Mouse (Mus musculus): ENCODE measurements around the gene Thada. TPM values are rescaled to one million over a fixed set of nuclear protein-coding genes. Genes with fewer than 3 reads are reported as not detected.
"Not testable (repeated sequence)": the region's sequence is repeated elsewhere in the genome, so short reads cannot be mapped to it uniquely, and the experiment has no call there.

Gene Thada
- polyA plus RNA-seq, 1 experiment = 5.3 TPM

- Histone ChIP-seq H3K27ac (ENCODE audit: control insufficient read depth, insufficient read depth, low read depth, low read length, poor library complexity) (no peak overlapping the region), H3K4me3 (replicated peaks; ENCODE audit: control insufficient read depth, low read depth, low read length) (no peak overlapping the region), H3K4me1 (ENCODE audit: control insufficient read depth, insufficient read depth, low read length) (peaks cover 4% of the 10 kb centered on the region)
- WGBS = 91% methylated on average over 2 of the region's 2 CpGs
- TF ChIP-seq CTCF (IDR thresholded peaks at IDR 0.05; ENCODE audit: control insufficient read depth, insufficient read depth, low read length) = no peak
- no peak for TF ChIP-seq POLR2A (IDR thresholded peaks at IDR 0.05; ENCODE audit: borderline replicate concordance, control insufficient read depth, low read depth, low read length)
Measured at GRCm38 (mm10) chr17:84228223-84228622, 237.8 kb downstream of the Thada start.

- 70% methylated on average over 6 of the region's 6 CpGs for WGBS
- no peak overlapping the region for H3K27ac ChIP-seq (ENCODE audit: control insufficient read depth, insufficient read depth, low read depth, low read length, poor library complexity)
- H3K4me1 ChIP-seq (ENCODE audit: control insufficient read depth, insufficient read depth, low read length) = peaks cover 4% of the 10 kb centered on the region
- no peak overlapping the region for H3K4me3 ChIP-seq (replicated peaks; ENCODE audit: control insufficient read depth, low read depth, low read length)
- TF ChIP-seq POLR2A (IDR thresholded peaks at IDR 0.05; ENCODE audit: borderline replicate concordance, control insufficient read depth, low read depth, low read length) = no peak
- TF ChIP-seq CTCF (IDR thresholded peaks at IDR 0.05; ENCODE audit: control insufficient read depth, insufficient read depth, low read length) = no peak
Measured at GRCm38 (mm10) chr17:84226681-84227080, 239.3 kb downstream of the Thada start.

GRCm38 (mm10) chr17:84226231-84226630, 239.8 kb downstream of the Thada start:
- TF ChIP-seq POLR2A (IDR thresholded peaks at IDR 0.05; ENCODE audit: borderline replicate concordance, control insufficient read depth, low read depth, low read length) (no peak), CTCF (IDR thresholded peaks at IDR 0.05; ENCODE audit: control insufficient read depth, insufficient read depth, low read length) (no peak)
- Histone ChIP-seq H3K4me1 (ENCODE audit: control insufficient read depth, insufficient read depth, low read length) (peaks cover 4% of the 10 kb centered on the region), H3K27ac (ENCODE audit: control insufficient read depth, insufficient read depth, low read depth, low read length, poor library complexity) (peak overlapping the region; percentile 44; the same call in 1 of the 2 replicates), H3K4me3 (replicated peaks; ENCODE audit: control insufficient read depth, low read depth, low read length) (no peak overlapping the region)
- 61% methylated on average over 5 of the region's 5 CpGs for WGBS

- Histone ChIP-seq H3K4me3 (replicated peaks; ENCODE audit: control insufficient read depth, low read depth, low read length) (no peak overlapping the region), H3K27ac (ENCODE audit: control insufficient read depth, insufficient read depth, low read depth, low read length, poor library complexity) (no peak overlapping the region), H3K4me1 (ENCODE audit: control insufficient read depth, insufficient read depth, low read length) (peaks cover 4% of the 10 kb centered on the region)
- WGBS = 87% methylated on average over 15 of the region's 15 CpGs
- TF ChIP-seq POLR2A (IDR thresholded peaks at IDR 0.05; ENCODE audit: borderline replicate concordance, control insufficient read depth, low read depth, low read length) = no peak
- no peak for TF ChIP-seq CTCF (IDR thresholded peaks at IDR 0.05; ENCODE audit: control insufficient read depth, insufficient read depth, low read length)
Measured at GRCm38 (mm10) chr17:84224217-84224887, 241.7 kb downstream of the Thada start.

GRCm38 (mm10) chr17:84218841-84219240, 247.2 kb downstream of the Thada start:
- not testable (repeated sequence) for H3K4me3 ChIP-seq (replicated peaks; ENCODE audit: control insufficient read depth, low read depth, low read length); H3K27ac ChIP-seq (ENCODE audit: control insufficient read depth, insufficient read depth, low read depth, low read length, poor library complexity); H3K4me1 ChIP-seq (ENCODE audit: control insufficient read depth, insufficient read depth, low read length)
- WGBS = 93% methylated on average over 2 of the region's 2 CpGs

GRCm38 (mm10) chr17:84217696-84218095, 248.3 kb downstream of the Thada start:
- Histone ChIP-seq H3K4me1 (ENCODE audit: control insufficient read depth, insufficient read depth, low read length) (no peaks in the 10 kb centered on the region), H3K27ac (ENCODE audit: control insufficient read depth, insufficient read depth, low read depth, low read length, poor library complexity) (no peak overlapping the region), H3K4me3 (replicated peaks; ENCODE audit: control insufficient read depth, low read depth, low read length) (no peak overlapping the region)
- WGBS = 85% methylated on average over 3 of the region's 3 CpGs
- TF ChIP-seq CTCF (IDR thresholded peaks at IDR 0.05; ENCODE audit: control insufficient read depth, insufficient read depth, low read length) (no peak), POLR2A (IDR thresholded peaks at IDR 0.05; ENCODE audit: borderline replicate concordance, control insufficient read depth, low read depth, low read length) (no peak)

- TF ChIP-seq POLR2A (IDR thresholded peaks at IDR 0.05; ENCODE audit: borderline replicate concordance, control insufficient read depth, low read depth, low read length) = no peak
- no peak for TF ChIP-seq CTCF (IDR thresholded peaks at IDR 0.05; ENCODE audit: control insufficient read depth, insufficient read depth, low read length)
- WGBS = 55% methylated on average over 6 of the region's 6 CpGs
- no peaks in the 10 kb centered on the region for H3K4me1 ChIP-seq (ENCODE audit: control insufficient read depth, insufficient read depth, low read length)
- H3K4me3 ChIP-seq (replicated peaks; ENCODE audit: control insufficient read depth, low read depth, low read length) = no peak overlapping the region
- H3K27ac ChIP-seq (ENCODE audit: control insufficient read depth, insufficient read depth, low read depth, low read length, poor library complexity) = no peak overlapping the region
Measured at GRCm38 (mm10) chr17:84215264-84215960, 250.6 kb downstream of the Thada start.

- WGBS = 83% methylated on average over 3 of the region's 3 CpGs
- H3K27ac ChIP-seq (ENCODE audit: control insufficient read depth, insufficient read depth, low read depth, low read length, poor library complexity) = no peak overlapping the region
- no peak overlapping the region for H3K4me3 ChIP-seq (replicated peaks; ENCODE audit: control insufficient read depth, low read depth, low read length)
- H3K4me1 ChIP-seq (ENCODE audit: control insufficient read depth, insufficient read depth, low read length) = no peaks in the 10 kb centered on the region
- TF ChIP-seq CTCF (IDR thresholded peaks at IDR 0.05; ENCODE audit: control insufficient read depth, insufficient read depth, low read length) (no peak), POLR2A (IDR thresholded peaks at IDR 0.05; ENCODE audit: borderline replicate concordance, control insufficient read depth, low read depth, low read length) (no peak)
Measured at GRCm38 (mm10) chr17:84213464-84213863, 252.5 kb downstream of the Thada start.

Measured in bone marrow, adult 2 months (tissue).